Mouse (Mus musculus): Measurements from ENCODE around the gene Kyat3.

- TF ChIP-seq CTCF (IDR thresholded peaks at IDR 0.05; ENCODE audit: low read depth) (no peak), EP300 (IDR thresholded peaks at IDR 0.05; ENCODE audit: low read depth) (no peak)
These were observed 46.8 kb downstream of the Kyat3 start for GRCm38 (mm10) chr3:142747673-142748072.
